Mouse (Mus musculus) ES-Bruce4 (cell line): ENCODE measurements around the gene Gls. TPM values are rescaled to one million over a fixed set of nuclear protein-coding genes. Genes with fewer than 3 reads are reported as not detected.

Source experiments
- H3K27ac ChIP-seq: 2 replicates; pipeline ENCODE4 v1.5.1; 2012; ENCODE audit warnings: low read length, inconsistent platforms; ENCODE audit not compliant: insufficient read depth
- H3K27me3 ChIP-seq: 2 replicates; pipeline ENCODE4 v1.6.1; 2012; ENCODE audit warnings: mild to moderate bottlenecking, low read length, inconsistent platforms; ENCODE audit not compliant: control insufficient read depth, poor library complexity, insufficient read depth, severe bottlenecking
- H3K36me3 ChIP-seq: 2 replicates; pipeline ENCODE4 v1.6.1; 2012; ENCODE audit warnings: inconsistent platforms, mild to moderate bottlenecking, low read length, moderate library complexity; ENCODE audit not compliant: control insufficient read depth, poor library complexity, insufficient read depth, severe bottlenecking
- H3K4me1 ChIP-seq: one replicate; pipeline ENCODE4 v1.8.1; 2011; ENCODE audit warnings: low read length; ENCODE audit not compliant: control insufficient read depth, insufficient read depth
- H3K4me3 ChIP-seq: 2 replicates; pipeline ENCODE4 v1.5.1; 2011; ENCODE audit warnings: low read depth, mild to moderate bottlenecking, low read length
- H3K9ac ChIP-seq: 2 replicates; pipeline ENCODE4 v1.6.1; 2012; ENCODE audit warnings: low read depth, mild to moderate bottlenecking, inconsistent platforms; ENCODE audit not compliant: poor library complexity, severe bottlenecking
- H3K9me3 ChIP-seq: replicated peaks from 2 replicates; pipeline ENCODE4 v1.6.1; 2012; ENCODE audit warnings: mild to moderate bottlenecking, low read length, inconsistent platforms; ENCODE audit not compliant: control insufficient read depth, poor library complexity, insufficient read depth, severe bottlenecking
- CTCF ChIP-seq: IDR thresholded peaks from one replicate; pipeline ENCODE4 v1.8.1; 2011; ENCODE audit warnings: low read depth, low read length
- EP300 ChIP-seq: IDR thresholded peaks from 2 replicates; pipeline ENCODE4 v1.6.1; 2011; ENCODE audit warnings: low read depth, low read length; ENCODE audit not compliant: insufficient read depth
- POLR2A ChIP-seq: IDR thresholded peaks from one replicate; pipeline ENCODE4 v1.8.1; 2011; ENCODE audit warnings: low read length; ENCODE audit not compliant: insufficient read depth
- polyA plus RNA-seq: library from polyadenylated mRNA; stranded (reverse); fragments of >200 nt; gene quantifications from 2 replicates; pipeline ENCODE4 v1.2.4, GENCODE M21; 2011; ENCODE audit warnings: low read depth; ENCODE audit not compliant: missing spikeins, insufficient read depth, insufficient read length

The Gls gene
- polyA plus RNA-seq, 1 experiment = 195 TPM

- H3K4me3 ChIP-seq = no peak overlapping the region
- no peaks in the 10 kb centered on the region for H3K27me3 ChIP-seq
- no peaks in the 10 kb centered on the region for H3K9me3 ChIP-seq
- TF ChIP-seq CTCF = no peak
- TF ChIP-seq EP300 = no peak
- TF ChIP-seq POLR2A = no peak
- H3K4me1 ChIP-seq = no peaks in the 10 kb centered on the region
- no peak overlapping the region for H3K27ac ChIP-seq
- H3K36me3 ChIP-seq = no peaks in the 10 kb centered on the region
- H3K9ac ChIP-seq = no peak overlapping the region
These were observed 20.4 kb upstream of the Gls start for GRCm38 (mm10) chr1:52253386-52253785.

DNA sequence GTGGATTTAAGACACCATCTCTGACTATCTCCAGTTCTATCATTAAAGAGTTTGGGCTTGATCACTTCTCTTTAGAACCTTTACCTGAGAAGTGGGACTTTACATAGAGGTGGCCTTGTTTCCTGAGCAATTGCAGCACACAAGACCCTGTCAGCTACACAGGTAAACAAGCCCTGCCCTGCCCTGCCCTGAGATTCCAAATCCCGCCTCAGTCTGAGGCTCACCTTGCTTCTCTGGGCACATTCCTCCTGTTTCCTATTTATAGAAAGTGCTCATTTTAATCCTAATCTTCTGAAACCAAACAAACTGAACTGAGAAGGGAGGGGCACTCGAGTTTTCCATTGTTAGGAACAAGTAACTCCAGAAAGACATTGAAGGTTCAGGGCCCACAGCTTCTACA is 19.4 kb upstream of the Gls start:
- no peaks in the 10 kb centered on the region for H3K36me3 ChIP-seq
- H3K9me3 ChIP-seq = no peaks in the 10 kb centered on the region
- no peak overlapping the region for H3K9ac ChIP-seq
- TF ChIP-seq CTCF (no peak), POLR2A (no peak), EP300 (no peak)
- no peak overlapping the region for H3K27ac ChIP-seq
- no peaks in the 10 kb centered on the region for H3K27me3 ChIP-seq
- no peak overlapping the region for H3K4me3 ChIP-seq
- no peaks in the 10 kb centered on the region for H3K4me1 ChIP-seq

GRCm38 (mm10) chr1:52251038-52251735 is 18.2 kb upstream of the Gls start:
- Histone ChIP-seq H3K9me3 (no peaks in the 10 kb centered on the region), H3K9ac (no peak overlapping the region), H3K36me3 (no peaks in the 10 kb centered on the region), H3K27ac (no peak overlapping the region), H3K27me3 (no peaks in the 10 kb centered on the region), H3K4me3 (no peak overlapping the region), H3K4me1 (no peaks in the 10 kb centered on the region)
- TF ChIP-seq CTCF (no peak), EP300 (no peak)

GRCm38 (mm10) chr1:52248899-52249556 is 16.0 kb upstream of the Gls start:
- Histone ChIP-seq H3K36me3 (no peaks in the 10 kb centered on the region), H3K27ac (no peak overlapping the region), H3K9me3 (no peaks in the 10 kb centered on the region), H3K4me3 (no peak overlapping the region), H3K27me3 (no peaks in the 10 kb centered on the region), H3K9ac (no peak overlapping the region), H3K4me1 (no peaks in the 10 kb centered on the region)
- TF ChIP-seq CTCF = no peak
- no peak for TF ChIP-seq EP300
- TF ChIP-seq POLR2A = no peak

- H3K4me1 ChIP-seq = no peaks in the 10 kb centered on the region
- no peaks in the 10 kb centered on the region for H3K36me3 ChIP-seq
- no peak overlapping the region for H3K4me3 ChIP-seq
- no peaks in the 10 kb centered on the region for H3K9me3 ChIP-seq
- H3K27me3 ChIP-seq = no peaks in the 10 kb centered on the region
- TF ChIP-seq POLR2A = no peak
- TF ChIP-seq CTCF = no peak
- TF ChIP-seq EP300 = no peak
- H3K27ac ChIP-seq = no peak overlapping the region
- no peak overlapping the region for H3K9ac ChIP-seq
These were observed 9.2 kb upstream of the Gls start for GRCm38 (mm10) chr1:52242270-52242669.

DNA sequence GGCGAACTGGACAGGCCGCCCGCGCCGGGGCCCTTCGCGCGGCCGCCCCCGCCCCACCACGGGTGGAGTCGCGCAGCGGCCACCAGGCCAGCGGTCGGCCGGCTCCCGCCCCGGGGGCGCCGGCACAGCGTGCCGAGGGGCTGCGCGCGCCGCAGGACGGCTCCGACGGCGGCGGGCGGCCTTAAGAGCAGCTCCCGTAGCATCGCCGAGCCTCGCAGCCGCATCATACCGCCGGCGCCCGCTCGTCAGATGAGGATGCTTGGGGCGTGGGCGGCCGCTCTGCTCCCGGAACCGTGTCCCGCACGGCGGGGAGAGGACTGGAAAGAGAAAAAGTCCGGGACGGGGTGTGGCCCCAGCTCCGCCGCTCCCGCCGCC is 279 bp downstream of the Gls start:
- Histone ChIP-seq H3K9ac (peak overlapping the region; percentile 92), H3K27me3 (no peaks in the 10 kb centered on the region), H3K4me1 (no peaks in the 10 kb centered on the region), H3K9me3 (no peaks in the 10 kb centered on the region), H3K4me3 (peak overlapping the region; percentile 98), H3K27ac (peak overlapping the region; percentile 37; the same call in 1 of the 2 replicates), H3K36me3 (no peaks in the 10 kb centered on the region; the same call in 1 of the 2 replicates)
- TF ChIP-seq POLR2A (no peak), EP300 (no peak), CTCF (no peak)
